Mouse (Mus musculus) neural tube, embryonic 13.5 days (tissue): ENCODE results near the gene Mgat1. TPM values are rescaled to one million over a fixed set of nuclear protein-coding genes. Genes with fewer than 3 reads are reported as not detected.

Experiments used
- ATAC-seq: fragments of 200-750 bp; cut with Nextera tagmentation; 2 replicates; pipeline ENCODE4 v1.8.0; 2017; ENCODE audit warnings: low read depth, mild to moderate bottlenecking, moderate TSS enrichment, moderate library complexity
- H3K27ac ChIP-seq: fragments of 300-500 bp; sonication (generic); replicated peaks from 2 replicates; pipeline ENCODE4 v1.5.1; 2015; ENCODE audit warnings: moderate library complexity, mild to moderate bottlenecking, inconsistent platforms
- H3K27me3 ChIP-seq: fragments of 300-500 bp; sonication (generic); 2 replicates; pipeline ENCODE4 v1.6.1; 2015; ENCODE audit warnings: mild to moderate bottlenecking, inconsistent platforms
- H3K36me3 ChIP-seq: fragments of 300-500 bp; sonication (generic); 2 replicates; pipeline ENCODE4 v1.6.1; 2015; ENCODE audit warnings: mild to moderate bottlenecking, inconsistent platforms
- H3K4me1 ChIP-seq: fragments of 300-500 bp; sonication (generic); replicated peaks from 2 replicates; pipeline ENCODE4 v1.6.1; 2015; ENCODE audit warnings: inconsistent platforms
- H3K4me2 ChIP-seq: fragments of 300-500 bp; sonication (generic); 2 replicates; pipeline ENCODE4 v1.6.1; 2015; ENCODE audit warnings: inconsistent platforms, mild to moderate bottlenecking, moderate library complexity
- H3K4me3 ChIP-seq: fragments of 300-500 bp; sonication (generic); 2 replicates; pipeline ENCODE4 v1.5.1; 2015; ENCODE audit warnings: mild to moderate bottlenecking, inconsistent platforms
- H3K9ac ChIP-seq: fragments of 300-500 bp; sonication (generic); 2 replicates; pipeline ENCODE4 v1.6.1; 2015; ENCODE audit warnings: moderate library complexity, mild to moderate bottlenecking, inconsistent platforms
- H3K9me3 ChIP-seq: fragments of 300-500 bp; sonication (generic); 2 replicates; pipeline ENCODE4 v1.6.1; 2016; ENCODE audit warnings: inconsistent platforms
- WGBS: fragments of 180-500 bp; shearing (Covaris S2); methylation state at CpG from one replicate; pipeline ENCODE4 v1.1.7; 2015; 5-methylcytosine and 5-hydroxymethylcytosine counted together
- polyA plus RNA-seq: library from polyadenylated mRNA; unstranded; fragments of >200 nt; fragmentation: Nextera tagmentation; extraction: Ambion mirVana; gene quantifications from 2 replicates; pipeline ENCODE4 v1.2.1, GENCODE M21; 2015

The Mgat1 gene
- polyA plus RNA-seq, 1 experiment from 2014 or later, result 32.4 TPM

DNA sequence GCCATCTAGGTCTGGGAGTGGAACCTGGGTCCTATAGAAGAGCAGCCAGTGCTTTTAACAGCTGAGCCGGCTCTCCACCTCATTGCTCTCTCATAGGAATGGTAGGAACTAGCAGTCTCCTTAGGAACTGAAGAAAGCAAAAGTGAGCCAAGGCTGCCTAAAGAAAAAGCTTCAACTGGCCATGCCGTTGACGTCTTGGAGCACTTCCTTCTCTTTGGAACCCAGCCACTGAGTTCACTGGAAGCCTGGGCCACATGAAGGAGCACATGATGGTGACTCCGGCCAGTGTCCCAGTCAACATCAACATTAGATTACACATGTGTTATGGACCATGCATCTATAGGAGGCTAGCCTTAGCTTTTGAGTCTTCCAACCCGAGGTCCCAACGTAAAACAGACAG, 9.0 kb downstream of the Mgat1 start:
- no peak overlapping the region for H3K4me3 ChIP-seq
- WGBS, result 92% methylated on average over 6 of the region's 6 CpGs
- no peak overlapping the region for H3K27ac ChIP-seq
- no peak overlapping the region for H3K9ac ChIP-seq
- no peaks in the 10 kb centered on the region for H3K27me3 ChIP-seq
- no peak overlapping the region for H3K4me2 ChIP-seq
- no peaks in the 10 kb centered on the region for H3K9me3 ChIP-seq
- no peak for ATAC-seq
- H3K36me3 ChIP-seq, result peaks cover 13% of the 10 kb centered on the region; the same call in 1 of the 2 replicates
- H3K4me1 ChIP-seq, result peaks cover 27% of the 10 kb centered on the region

DNA sequence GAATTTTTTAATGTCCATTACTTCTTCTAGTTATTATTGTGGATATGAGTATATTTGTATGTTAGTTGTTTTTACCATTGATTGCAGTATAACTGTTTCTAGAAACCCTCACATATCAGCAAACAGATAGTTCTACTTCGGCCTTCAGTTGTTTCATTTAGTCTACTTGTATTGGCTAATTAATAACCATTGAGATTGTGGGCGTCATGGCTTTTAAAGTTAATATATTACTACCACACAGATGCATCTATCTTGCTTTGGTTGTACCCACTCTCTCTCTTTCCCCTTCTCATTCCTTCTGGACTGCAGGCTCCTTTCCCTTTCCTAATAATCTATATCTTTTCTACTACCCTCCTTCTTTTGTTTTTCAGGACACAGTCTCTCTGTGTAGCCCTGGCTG, 15.3 kb downstream of the Mgat1 start:
- Histone ChIP-seq H3K27me3 (no peaks in the 10 kb centered on the region), H3K27ac (no peak overlapping the region), H3K9me3 (no peaks in the 10 kb centered on the region), H3K4me3 (no peak overlapping the region), H3K36me3 (peaks cover 29% of the 10 kb centered on the region), H3K4me2 (no peak overlapping the region), H3K9ac (no peak overlapping the region), H3K4me1 (no peaks in the 10 kb centered on the region)
- no peak for ATAC-seq
- 90% methylated on average over 2 of the region's 2 CpGs for WGBS

DNA sequence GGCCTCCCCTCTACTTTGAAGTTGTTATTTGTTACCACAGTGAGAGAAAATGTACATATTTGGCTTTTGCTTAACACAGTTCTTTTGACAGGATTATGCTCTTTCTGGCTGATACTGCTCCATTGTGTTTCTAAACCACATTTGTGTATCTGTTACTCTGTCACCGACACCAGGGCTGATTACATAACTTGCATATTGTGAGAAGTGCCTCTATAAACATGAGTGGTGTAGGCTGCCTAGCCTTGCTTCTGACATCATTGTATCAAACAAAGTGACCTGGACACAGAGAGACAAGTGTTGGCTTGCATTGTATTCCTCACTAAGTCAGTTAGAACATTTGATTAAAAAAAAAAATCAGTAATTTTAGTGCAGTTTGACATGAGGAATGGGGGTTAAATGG, 15.8 kb downstream of the Mgat1 start:
- Histone ChIP-seq H3K36me3 (peaks cover 26% of the 10 kb centered on the region), H3K4me1 (no peaks in the 10 kb centered on the region), H3K9me3 (no peaks in the 10 kb centered on the region), H3K4me2 (no peak overlapping the region), H3K9ac (no peak overlapping the region), H3K27me3 (no peaks in the 10 kb centered on the region), H3K4me3 (no peak overlapping the region), H3K27ac (no peak overlapping the region)
- WGBS, result 84% methylated on average over 1 of the region's 1 CpGs
- no peak for ATAC-seq

DNA sequence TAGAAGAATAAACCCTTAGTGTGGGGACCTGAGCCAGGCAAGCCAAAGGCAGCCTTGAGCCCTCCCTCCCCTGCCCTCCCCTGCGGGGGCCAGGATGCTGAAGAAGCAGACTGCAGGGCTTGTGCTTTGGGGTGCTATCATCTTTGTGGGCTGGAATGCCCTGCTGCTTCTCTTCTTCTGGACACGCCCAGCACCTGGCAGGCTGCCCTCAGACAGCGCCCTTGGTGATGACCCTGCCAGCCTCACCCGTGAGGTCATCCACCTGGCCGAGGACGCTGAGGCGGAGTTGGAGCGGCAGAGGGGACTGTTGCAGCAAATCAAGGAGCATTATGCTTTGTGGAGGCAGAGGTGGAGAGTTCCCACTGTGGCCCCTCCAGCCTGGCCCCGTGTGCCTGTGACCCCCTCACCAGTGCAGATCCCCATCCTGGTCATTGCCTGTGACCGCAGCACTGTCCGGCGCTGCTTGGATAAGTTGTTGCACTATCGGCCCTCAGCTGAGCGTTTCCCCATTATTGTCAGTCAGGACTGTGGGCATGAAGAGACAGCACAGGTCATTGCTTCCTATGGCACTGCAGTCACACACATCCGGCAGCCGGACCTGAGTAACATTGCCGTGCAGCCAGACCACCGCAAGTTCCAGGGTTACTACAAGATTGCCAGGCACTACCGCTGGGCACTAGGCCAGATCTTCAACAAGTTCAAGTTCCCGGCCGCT, 16.8 kb downstream of the Mgat1 start:
- no peak overlapping the region for H3K27ac ChIP-seq
- H3K4me3 ChIP-seq, result no peak overlapping the region
- peaks cover 30% of the 10 kb centered on the region for H3K36me3 ChIP-seq
- H3K9me3 ChIP-seq, result no peaks in the 10 kb centered on the region
- no peak overlapping the region for H3K4me2 ChIP-seq
- no peaks in the 10 kb centered on the region for H3K27me3 ChIP-seq
- no peak for ATAC-seq
- no peak overlapping the region for H3K9ac ChIP-seq
- 95% methylated on average over 21 of the region's 21 CpGs for WGBS
- H3K4me1 ChIP-seq, result no peaks in the 10 kb centered on the region

DNA sequence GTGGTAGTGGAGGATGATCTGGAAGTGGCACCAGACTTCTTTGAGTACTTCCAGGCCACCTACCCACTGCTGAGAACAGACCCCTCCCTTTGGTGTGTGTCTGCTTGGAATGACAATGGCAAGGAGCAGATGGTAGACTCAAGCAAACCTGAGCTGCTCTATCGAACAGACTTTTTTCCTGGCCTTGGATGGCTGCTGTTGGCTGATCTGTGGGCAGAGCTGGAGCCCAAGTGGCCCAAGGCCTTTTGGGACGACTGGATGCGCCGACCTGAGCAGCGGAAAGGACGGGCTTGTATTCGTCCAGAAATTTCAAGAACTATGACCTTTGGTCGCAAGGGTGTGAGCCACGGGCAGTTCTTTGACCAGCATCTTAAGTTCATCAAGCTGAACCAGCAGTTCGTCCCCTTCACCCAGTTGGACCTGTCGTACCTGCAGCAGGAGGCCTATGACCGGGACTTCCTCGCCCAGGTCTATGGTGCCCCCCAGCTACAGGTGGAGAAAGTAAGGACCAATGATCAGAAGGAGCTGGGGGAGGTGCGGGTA, 17.4 kb downstream of the Mgat1 start:
- WGBS, result 94% methylated on average over 14 of the region's 14 CpGs
- H3K9ac ChIP-seq, result no peak overlapping the region
- no peak overlapping the region for H3K4me2 ChIP-seq
- no peaks in the 10 kb centered on the region for H3K4me1 ChIP-seq
- H3K9me3 ChIP-seq, result no peaks in the 10 kb centered on the region
- H3K36me3 ChIP-seq, result peaks cover 30% of the 10 kb centered on the region
- H3K27ac ChIP-seq, result no peak overlapping the region
- no peaks in the 10 kb centered on the region for H3K27me3 ChIP-seq
- ATAC-seq, result no peak
- H3K4me3 ChIP-seq, result no peak overlapping the region

DNA sequence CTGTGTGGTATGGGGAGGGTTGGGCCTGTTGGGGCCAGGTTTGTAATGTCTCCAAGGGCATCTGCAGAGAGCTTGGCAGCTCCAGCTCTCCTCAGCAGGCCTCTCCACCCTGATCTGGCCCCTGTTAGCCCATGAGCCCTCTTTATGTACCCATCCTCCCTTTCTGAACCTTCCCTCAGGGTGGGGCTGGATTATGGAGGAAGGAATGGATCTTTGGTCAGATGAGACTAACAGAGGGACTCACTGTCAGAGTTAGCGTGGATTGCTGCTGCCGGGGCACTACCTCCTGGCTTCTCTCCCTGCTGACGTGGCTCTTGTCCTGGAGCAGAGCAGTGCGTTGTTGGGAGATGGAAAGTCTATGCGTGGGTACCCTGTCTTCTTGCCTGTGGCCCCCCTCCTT, 18.3 kb downstream of the Mgat1 start:
- no peak overlapping the region for H3K27ac ChIP-seq
- 90% methylated on average over 5 of the region's 5 CpGs for WGBS
- no peak overlapping the region for H3K4me3 ChIP-seq
- H3K4me1 ChIP-seq, result no peaks in the 10 kb centered on the region
- peaks cover 30% of the 10 kb centered on the region for H3K36me3 ChIP-seq
- no peaks in the 10 kb centered on the region for H3K27me3 ChIP-seq
- no peaks in the 10 kb centered on the region for H3K9me3 ChIP-seq
- ATAC-seq, result no peak
- H3K9ac ChIP-seq, result 0 out of 2 replicates have a peak overlapping the region, but pooled peaks have one; percentile 8
- no peak overlapping the region for H3K4me2 ChIP-seq

DNA sequence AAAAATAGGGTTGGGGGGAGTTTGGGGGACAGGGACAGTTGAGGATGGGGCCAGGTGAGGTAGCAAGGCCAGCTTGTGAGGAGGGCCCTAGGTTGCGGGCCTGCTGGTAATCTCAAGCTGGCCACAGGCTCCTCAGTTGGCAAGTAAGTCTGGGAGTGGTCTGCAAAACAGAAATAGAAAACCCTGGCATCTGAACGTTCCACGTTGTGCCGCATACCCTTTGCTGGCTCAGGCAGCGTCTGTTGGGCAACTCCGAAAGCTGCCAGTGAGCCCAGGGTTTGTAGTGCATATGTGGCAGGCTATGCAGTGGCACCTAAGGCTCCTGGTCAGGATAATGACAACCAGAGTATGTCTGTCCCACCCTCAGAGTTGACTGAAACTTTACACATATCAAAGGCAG, 19.2 kb downstream of the Mgat1 start:
- Histone ChIP-seq H3K27me3 (no peaks in the 10 kb centered on the region), H3K9me3 (no peaks in the 10 kb centered on the region), H3K9ac (no peak overlapping the region), H3K4me3 (no peak overlapping the region), H3K27ac (no peak overlapping the region), H3K36me3 (peaks cover 30% of the 10 kb centered on the region), H3K4me2 (no peak overlapping the region), H3K4me1 (no peaks in the 10 kb centered on the region)
- 98% methylated on average over 6 of the region's 6 CpGs for WGBS
- no peak for ATAC-seq

DNA sequence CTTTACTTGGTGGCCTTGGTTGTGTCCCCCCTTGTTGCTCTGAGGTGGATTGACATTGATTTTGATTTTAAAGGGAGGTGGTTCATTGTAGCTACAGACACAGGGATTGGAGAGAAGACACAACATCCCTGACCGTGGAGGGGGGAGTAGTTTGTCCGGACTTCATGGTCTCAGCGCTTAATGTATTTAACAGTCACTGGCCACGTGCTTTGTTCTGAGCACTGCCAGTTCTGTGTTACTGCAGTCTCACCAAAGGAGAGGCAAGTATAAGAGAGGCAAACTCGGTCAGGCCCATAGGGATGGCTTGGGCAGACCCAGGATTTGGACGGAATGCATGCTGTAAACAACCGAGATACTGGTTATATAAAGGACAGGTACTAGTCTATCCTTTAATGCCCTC, 20.1 kb downstream of the Mgat1 start:
- peaks cover 30% of the 10 kb centered on the region for H3K36me3 ChIP-seq
- H3K27me3 ChIP-seq, result no peaks in the 10 kb centered on the region
- H3K9me3 ChIP-seq, result no peaks in the 10 kb centered on the region
- H3K4me1 ChIP-seq, result no peaks in the 10 kb centered on the region
- no peak overlapping the region for H3K4me2 ChIP-seq
- ATAC-seq, result no peak
- 87% methylated on average over 7 of the region's 7 CpGs for WGBS
- H3K9ac ChIP-seq, result no peak overlapping the region
- no peak overlapping the region for H3K4me3 ChIP-seq
- H3K27ac ChIP-seq, result no peak overlapping the region

DNA sequence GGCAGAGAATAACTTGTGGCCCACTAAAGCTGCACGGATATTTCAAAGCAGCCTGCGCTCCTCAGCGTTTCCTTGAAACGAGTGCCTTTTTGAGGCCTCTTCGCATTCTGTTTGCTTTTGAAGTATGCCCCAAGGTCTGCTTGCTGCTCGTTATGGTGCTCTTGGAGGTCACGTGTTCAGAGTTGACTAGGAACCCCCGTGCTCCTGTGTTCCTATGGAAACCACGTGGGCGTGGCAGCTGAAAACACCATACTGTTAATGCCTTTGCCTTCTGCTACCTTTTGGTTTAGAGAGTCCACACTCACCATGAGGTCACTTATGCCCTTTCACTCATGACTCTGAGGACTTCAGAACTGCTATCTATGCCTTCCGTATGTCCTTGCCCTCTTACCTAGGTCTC, 20.6 kb downstream of the Mgat1 start:
- H3K27ac ChIP-seq, result no peak overlapping the region
- H3K4me3 ChIP-seq, result no peak overlapping the region
- H3K36me3 ChIP-seq, result peaks cover 30% of the 10 kb centered on the region
- H3K9me3 ChIP-seq, result no peaks in the 10 kb centered on the region
- H3K27me3 ChIP-seq, result no peaks in the 10 kb centered on the region
- WGBS, result 86% methylated on average over 11 of the region's 11 CpGs
- no peak overlapping the region for H3K9ac ChIP-seq
- no peak overlapping the region for H3K4me2 ChIP-seq
- ATAC-seq, result no peak
- H3K4me1 ChIP-seq, result no peaks in the 10 kb centered on the region

DNA sequence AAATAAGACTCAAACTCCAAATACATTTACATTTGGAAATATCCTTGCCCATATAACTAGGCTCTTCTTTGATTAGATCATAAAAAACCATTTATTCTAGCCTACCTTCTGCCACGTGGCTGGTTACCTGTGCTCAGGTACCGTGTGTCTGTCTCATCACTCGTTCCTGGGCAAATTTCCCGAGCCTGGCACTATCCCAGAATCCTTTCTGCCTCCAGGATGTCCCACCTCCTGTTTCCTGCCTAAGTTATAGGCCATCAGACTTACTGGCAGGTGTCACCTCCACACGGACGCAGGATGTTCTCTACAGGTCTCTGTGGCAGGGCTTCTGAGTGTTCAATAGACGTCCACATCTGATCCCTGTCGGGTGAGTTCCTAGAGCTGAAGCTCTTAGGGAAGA, 21.1 kb downstream of the Mgat1 start:
- H3K4me3 ChIP-seq, result no peak overlapping the region
- no peaks in the 10 kb centered on the region for H3K9me3 ChIP-seq
- no peaks in the 10 kb centered on the region for H3K27me3 ChIP-seq
- no peak overlapping the region for H3K27ac ChIP-seq
- no peak for ATAC-seq
- WGBS, result 85% methylated on average over 8 of the region's 8 CpGs
- no peaks in the 10 kb centered on the region for H3K4me1 ChIP-seq
- no peak overlapping the region for H3K4me2 ChIP-seq
- H3K36me3 ChIP-seq, result peaks cover 30% of the 10 kb centered on the region
- H3K9ac ChIP-seq, result no peak overlapping the region

DNA sequence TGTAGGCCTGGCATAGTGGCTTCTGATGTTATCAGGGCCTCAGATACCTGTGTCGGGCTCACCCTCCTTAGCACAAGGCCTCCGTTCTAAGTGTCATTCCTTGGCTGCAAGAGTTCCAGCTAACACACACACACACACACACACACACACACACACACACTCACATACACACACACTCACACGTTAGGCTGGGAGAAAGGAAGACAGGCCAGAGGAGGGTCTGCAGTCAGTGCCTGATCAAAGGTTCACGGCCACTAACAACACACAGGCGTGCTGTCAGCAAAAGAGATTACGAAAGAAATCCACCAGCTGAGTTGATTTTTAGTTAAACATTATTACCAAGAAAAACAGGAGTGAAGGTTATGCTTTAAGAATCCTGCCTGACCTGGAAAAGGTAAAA, 22.7 kb downstream of the Mgat1 start:
- no peak for ATAC-seq
- no peak overlapping the region for H3K4me3 ChIP-seq
- no peaks in the 10 kb centered on the region for H3K27me3 ChIP-seq
- no peaks in the 10 kb centered on the region for H3K4me1 ChIP-seq
- H3K27ac ChIP-seq, result no peak overlapping the region
- H3K9me3 ChIP-seq, result no peaks in the 10 kb centered on the region
- 91% methylated on average over 6 of the region's 6 CpGs for WGBS
- H3K36me3 ChIP-seq, result peaks cover 16% of the 10 kb centered on the region
- H3K9ac ChIP-seq, result no peak overlapping the region
- H3K4me2 ChIP-seq, result no peak overlapping the region

DNA sequence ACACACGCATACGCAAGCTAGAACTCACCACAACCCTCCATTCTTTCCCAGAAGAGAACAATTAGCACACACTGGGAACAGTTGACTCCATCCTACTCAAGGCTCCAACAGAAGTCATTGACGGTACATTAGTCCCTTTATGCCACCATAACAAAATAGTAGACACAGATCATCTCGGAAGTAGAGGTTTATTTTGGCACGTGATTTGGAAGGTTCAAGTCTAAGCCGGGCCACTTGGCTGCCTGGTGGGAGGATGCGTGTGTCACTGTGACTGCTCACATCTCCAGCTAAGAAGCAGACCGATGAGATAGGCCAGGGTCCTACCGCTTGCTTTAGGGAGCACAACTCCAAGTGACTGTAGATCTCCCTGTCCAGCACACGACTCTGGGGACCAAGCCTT, 23.3 kb downstream of the Mgat1 start:
- Histone ChIP-seq H3K9me3 (no peaks in the 10 kb centered on the region), H3K4me2 (no peak overlapping the region), H3K4me3 (no peak overlapping the region), H3K36me3 (peaks cover 10% of the 10 kb centered on the region), H3K9ac (no peak overlapping the region), H3K27me3 (no peaks in the 10 kb centered on the region), H3K4me1 (no peaks in the 10 kb centered on the region), H3K27ac (no peak overlapping the region)
- WGBS, result 83% methylated on average over 10 of the region's 10 CpGs
- ATAC-seq, result no peak
